Mouse (Mus musculus) mature B cell (primary cell): Measurements from ENCODE around the gene Utp6.

ENCODE experiments used
- in situ Hi-C: fragments of 300-500 bp; cut with MboI; formaldehyde crosslinking; loops from 2 replicates; pipeline ENCODE4 v1.14.3; 2019

Utp6 gene

DNA sequence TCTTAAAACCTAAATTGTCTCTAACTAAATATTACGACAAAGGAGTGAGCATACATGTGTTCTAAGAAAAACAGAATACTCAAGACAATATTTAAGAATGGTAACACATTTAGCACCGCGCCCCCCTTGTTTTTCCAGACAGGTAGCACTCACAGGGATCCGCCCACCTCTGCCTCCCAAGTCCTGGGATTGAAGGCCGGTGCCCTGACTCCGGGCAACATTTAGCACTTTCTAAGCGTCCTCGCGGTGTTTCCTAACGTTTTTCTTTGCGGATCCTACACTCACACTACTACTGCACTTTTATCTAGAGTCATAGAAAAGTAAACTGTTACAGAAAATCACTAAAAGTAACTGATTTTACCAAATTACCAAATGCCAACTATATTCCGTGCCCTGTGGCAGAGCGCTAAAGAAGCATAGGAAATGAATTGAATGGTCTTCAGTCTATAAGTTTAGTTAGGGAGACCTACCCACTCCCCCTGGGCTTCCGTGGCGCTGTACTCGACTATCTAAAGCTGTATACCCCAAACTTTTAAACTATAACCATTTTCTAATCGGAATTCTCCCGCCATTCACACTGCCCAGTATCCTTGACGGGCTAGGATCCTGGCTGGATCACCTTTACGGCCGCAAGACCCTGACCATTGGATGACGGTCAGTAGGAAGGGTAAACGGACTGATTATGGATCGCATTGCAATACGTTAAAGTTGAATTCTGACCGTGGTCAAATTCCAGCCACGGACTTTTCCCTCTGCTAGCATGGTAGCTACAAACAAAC lies 655 bp downstream of the Utp6 start:
- in situ Hi-C loops = no loop called here

GRCm38 (mm10) chr11:79947265-79947664 lies 14.9 kb downstream of the Utp6 start:
- in situ Hi-C loops = loop anchor here (25.0 kb wide), 1 partner anchor 485 kb away; no protein-coding TSS in a partner anchor

- in situ Hi-C loops = loop anchor here (25.0 kb wide), 1 partner anchor 481 kb away; no protein-coding TSS in a partner anchor
Measured at GRCm38 (mm10) chr11:79943601-79944000, 18.6 kb downstream of the Utp6 start.

- in situ Hi-C loops = loop anchor here (25.0 kb wide), 1 partner anchor 481 kb away; no protein-coding TSS in a partner anchor
Measured at GRCm38 (mm10) chr11:79943136-79943535, 19.1 kb downstream of the Utp6 start.

DNA sequence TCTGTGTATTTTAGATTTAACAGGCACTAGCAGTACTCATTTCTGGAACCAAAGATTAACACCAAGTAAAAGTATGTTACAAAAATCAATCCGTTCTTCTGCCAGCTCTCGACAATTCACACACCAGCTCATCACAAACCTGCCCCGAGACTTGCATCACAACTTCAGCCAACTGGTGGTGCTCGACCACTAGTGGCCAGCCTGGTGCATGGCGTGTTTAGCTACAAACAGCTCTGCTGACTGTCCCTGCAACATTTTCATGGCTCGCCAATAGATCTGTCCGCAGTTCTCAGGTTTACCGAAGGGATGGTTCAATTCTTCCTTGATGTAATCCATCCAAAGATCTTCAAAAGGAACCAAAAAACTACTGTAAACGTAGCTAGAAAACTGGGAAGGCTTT lies 26.4 kb downstream of the Utp6 start:
- in situ Hi-C loops = loop anchor here (25.0 kb wide), 1 partner anchor 473 kb away; no protein-coding TSS in a partner anchor

- in situ Hi-C loops = loop anchor here (10.0 to 25.0 kb wide), 2 partner anchors 218 to 335 kb away; partner anchors contain the start of gene Rab11fip4
Measured at GRCm38 (mm10) chr11:79922766-79923165, 39.4 kb downstream of the Utp6 start.

DNA sequence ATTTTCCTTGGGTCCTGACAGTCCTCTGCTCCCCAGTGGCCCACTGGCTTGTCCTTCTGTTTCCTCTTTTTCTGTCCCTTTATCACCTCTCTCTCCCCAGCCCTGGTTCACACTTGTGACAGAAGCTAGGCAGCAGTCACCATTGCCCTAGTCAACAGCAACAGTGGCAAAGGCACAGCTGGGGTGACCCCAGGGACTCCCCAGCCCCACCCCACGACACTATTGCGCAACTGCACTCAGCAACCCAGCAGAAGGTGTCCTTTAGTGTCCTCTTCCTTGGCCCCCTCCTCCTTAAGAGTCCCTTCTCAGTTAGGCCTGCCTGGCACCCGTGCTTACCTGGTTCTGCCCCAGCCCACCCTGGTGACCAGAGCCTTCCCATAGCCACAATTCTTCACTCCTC lies 40.0 kb downstream of the Utp6 start:
- in situ Hi-C loops = loop anchor here (10.0 to 25.0 kb wide), 2 partner anchors 217 to 335 kb away; partner anchors contain the start of gene Rab11fip4

DNA sequence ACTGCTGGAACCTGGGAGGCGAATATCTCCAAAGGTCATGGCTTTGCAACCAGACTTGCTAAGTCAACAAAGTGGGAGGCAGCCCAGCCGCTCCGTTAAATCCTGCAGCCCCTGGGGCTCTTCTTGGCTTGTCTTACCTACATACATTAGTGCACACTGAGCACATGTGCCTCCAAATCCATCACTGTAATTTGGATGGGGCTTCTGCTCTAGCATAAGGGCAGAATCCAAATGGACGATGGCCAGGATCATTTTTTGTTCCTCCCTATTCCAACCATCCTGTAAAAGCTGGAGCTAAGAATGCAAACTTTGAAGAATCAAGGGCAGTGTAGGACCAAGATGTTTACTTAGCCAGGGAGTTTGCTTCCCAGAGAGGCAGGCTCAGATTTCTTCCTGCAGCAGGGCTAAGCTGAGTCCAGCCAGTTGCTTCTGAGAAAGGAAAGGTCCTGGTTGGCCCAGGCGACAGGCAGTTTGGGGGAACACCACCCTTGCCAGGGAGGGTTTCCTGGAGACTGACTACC lies 41.6 kb downstream of the Utp6 start:
- in situ Hi-C loops = loop anchor here (10.0 to 25.0 kb wide), 2 partner anchors 216 to 333 kb away; partner anchors contain the start of gene Rab11fip4

GRCm38 (mm10) chr11:79919685-79920504 lies 42.3 kb downstream of the Utp6 start:
- in situ Hi-C loops = loop anchor here (10.0 to 25.0 kb wide), 2 partner anchors 215 to 333 kb away; partner anchors contain the start of gene Rab11fip4

GRCm38 (mm10) chr11:79915696-79916349 lies 46.4 kb downstream of the Utp6 start:
- in situ Hi-C loops = loop anchor here (25.0 kb wide), 1 partner anchor 329 kb away; the partner anchor contains the start of gene Rab11fip4

GRCm38 (mm10) chr11:79908600-79909483 lies 53.3 kb downstream of the Utp6 start:
- in situ Hi-C loops = loop anchor here (25.0 kb wide), 1 partner anchor 322 kb away; the partner anchor contains the start of gene Rab11fip4

- in situ Hi-C loops = loop anchor here (25.0 kb wide), 1 partner anchor 320 kb away; the partner anchor contains the start of gene Rab11fip4
Measured at GRCm38 (mm10) chr11:79906920-79907319, 55.3 kb downstream of the Utp6 start.

GRCm38 (mm10) chr11:79902881-79903481 lies 59.2 kb downstream of the Utp6 start:
- in situ Hi-C loops = loop anchor here (25.0 kb wide), 1 partner anchor 316 kb away; the partner anchor contains the start of gene Rab11fip4

DNA sequence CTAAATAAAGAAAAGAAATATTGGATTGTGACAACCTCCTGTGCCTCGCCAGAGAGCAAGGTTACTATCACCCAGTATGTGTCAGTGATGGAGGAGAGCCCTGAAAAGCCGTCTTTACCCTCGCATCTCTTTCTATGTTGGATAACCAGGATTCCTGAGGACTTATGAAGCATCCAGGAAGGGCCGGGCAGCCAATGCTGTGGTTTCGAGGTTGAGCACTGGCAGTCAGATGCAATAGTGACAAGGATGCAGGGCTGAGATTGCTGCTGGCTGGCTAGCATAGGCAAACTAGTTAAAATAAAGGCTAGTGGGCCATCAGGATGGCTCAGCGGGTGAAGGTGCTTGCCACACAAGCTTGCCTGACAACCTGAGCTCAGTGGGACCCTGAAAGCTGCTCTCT lies 61.0 kb downstream of the Utp6 start:
- in situ Hi-C loops = loop anchor here (25.0 kb wide), 1 partner anchor 314 kb away; the partner anchor contains the start of gene Rab11fip4

DNA sequence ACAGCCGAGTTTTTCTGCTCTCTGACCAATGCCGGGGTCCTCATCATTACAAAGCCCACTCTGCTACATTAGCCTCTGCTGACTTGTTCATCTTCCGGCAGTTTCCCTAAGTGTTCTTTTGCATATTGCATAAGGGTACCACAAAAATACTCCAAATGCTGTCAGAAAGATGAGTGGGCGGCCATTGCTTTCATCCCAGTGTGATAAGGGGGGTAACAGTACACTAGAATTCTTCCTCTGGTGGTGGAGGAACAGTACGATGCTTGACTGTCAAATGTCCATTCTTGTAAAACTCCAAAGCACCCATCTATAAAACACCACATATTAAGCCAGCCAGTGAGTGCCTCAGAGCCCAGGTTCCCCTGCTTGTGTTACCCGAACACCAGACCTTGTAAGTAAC lies 69.9 kb downstream of the Utp6 start:
- in situ Hi-C loops = no loop called here

DNA sequence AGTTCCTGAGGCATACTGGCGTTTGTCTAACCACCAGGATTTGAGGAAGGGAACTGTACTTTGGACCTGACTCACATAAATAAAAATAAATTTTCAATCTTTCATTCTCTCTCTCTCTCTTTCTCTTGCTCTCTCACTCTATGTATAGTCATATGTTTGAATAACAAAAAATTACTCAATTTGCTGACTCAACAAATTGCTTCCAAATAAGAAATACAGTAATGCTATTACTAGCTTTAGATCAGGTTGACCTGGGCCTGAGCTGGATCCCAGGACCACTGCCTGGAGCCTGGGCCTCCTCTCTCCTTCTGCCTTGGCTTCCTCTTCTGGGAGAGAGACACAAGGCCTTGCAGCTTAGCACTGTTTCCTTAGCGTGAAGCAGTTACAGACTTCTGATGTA lies 71.4 kb downstream of the Utp6 start:
- in situ Hi-C loops = no loop called here

DNA sequence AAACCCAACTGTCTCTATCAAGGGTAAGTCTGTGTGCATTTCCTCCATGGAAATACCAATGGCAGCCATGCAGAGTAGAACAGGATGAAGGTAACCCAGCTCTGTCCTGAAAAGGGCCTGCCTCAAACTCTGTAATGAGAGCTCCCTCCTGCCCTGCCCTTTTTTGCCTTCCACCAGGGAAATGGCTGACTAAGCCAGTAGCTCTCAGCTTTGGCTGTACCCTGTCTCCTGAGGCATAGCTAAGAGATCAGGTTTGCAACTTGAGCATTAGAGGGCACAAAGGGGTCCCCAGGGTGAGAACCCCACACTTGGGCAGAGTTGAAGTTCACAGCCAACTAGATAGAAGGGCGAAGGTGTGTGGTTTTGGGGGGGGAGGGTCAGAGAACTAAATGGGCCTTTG lies 75.2 kb downstream of the Utp6 start:
- in situ Hi-C loops = no loop called here

DNA sequence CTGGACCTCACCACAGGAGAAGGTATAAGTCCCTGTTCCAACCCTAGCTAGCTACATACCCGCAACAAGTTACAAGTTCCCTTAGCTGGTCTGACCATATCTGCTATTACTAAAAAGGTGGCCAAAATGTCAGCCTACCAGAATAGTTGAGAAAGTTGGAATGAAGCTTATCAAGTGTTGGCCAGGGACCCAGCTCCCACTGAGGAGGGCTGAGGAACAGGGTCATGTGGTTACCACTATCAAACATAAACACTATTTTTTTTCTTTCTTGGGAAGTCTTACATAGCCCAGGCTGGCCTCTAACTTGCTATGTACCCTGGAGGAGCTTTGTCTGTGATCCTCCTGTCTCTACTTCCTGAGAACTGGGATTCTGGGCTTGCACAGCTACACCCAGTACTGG lies 75.8 kb downstream of the Utp6 start:
- in situ Hi-C loops = no loop called here

DNA sequence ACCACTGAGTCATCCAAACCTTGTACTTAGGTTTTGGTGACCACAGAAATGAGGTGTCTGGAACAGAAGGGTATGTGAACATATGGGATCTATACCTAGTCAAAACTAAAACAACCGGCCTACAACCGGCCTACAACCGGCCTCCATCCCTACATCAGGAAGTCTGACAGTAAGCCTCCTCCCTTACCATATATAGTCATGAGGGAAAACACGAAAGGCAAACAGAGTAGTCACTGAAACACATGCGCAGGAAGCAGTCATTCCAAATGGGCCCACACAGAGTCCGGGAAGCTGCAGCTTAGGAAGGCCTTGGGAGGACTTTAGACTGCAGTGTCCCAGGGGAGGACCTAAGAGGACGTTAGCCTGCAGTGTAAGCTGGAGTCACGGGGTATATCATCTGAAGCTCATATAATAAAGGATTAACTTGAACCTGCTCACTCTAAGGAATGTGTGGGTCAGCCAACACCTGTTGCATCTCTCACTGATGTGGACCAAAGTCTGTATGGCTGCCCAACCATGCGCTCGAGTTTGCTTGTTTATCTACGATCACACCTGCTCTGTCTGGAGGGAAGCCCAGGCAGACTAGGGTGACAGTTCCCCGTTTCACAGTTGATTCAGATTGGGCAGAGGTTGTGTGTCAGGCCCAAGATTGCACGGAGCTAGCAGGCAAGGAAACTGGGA lies 76.3 kb downstream of the Utp6 start:
- in situ Hi-C loops = no loop called here
